Mouse (Mus musculus) left cerebral cortex, postnatal 4 days (tissue): ENCODE data around the gene C1qbp. TPM values are rescaled to one million over a fixed set of nuclear protein-coding genes. Genes with fewer than 3 reads are reported as not detected.
A peak's percentile ranks its signal among the peaks of the same experiment; 100 is the strongest.

ENCODE experiments used
- DNase-seq: peaks from one replicate; pipeline ENCODE4 v3.0.0-alpha.2; 2022
- intact Hi-C: fragments of 180-260 bp; cut with DNase I; formaldehyde crosslinking; loops from one replicate; pipeline ENCODE4 v1.15.1; 2025
- total RNA-seq, 2 experiments: library from RNA; stranded (reverse); gene quantifications; 2 replicates each; pipeline ENCODE4 v1.2.3; 2021

Gene C1qbp
- total RNA-seq, 2 experiments from 2014 or later, result 122 to 139 TPM

DNA sequence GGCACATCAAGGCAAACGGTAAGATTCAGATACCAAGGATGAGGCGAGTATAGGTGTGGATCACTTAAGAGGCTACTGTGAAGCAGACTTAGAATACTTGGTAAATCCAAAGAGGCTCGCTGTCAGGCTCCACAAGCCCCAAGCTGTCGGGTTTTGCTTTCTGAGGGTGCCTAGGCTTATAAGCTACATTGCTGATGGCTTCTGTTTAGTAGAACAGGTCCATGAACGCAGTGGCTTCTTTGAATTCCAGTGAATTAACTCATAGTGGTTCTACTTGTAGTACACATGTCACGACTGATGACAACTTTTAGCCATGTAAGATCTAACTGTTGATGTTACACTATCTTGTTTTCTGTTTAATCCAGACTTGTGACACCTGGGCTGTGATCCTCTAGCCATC, 5.5 kb downstream of the C1qbp start:
- intact Hi-C loops, result no loop called here
- no peak for DNase-seq

DNA sequence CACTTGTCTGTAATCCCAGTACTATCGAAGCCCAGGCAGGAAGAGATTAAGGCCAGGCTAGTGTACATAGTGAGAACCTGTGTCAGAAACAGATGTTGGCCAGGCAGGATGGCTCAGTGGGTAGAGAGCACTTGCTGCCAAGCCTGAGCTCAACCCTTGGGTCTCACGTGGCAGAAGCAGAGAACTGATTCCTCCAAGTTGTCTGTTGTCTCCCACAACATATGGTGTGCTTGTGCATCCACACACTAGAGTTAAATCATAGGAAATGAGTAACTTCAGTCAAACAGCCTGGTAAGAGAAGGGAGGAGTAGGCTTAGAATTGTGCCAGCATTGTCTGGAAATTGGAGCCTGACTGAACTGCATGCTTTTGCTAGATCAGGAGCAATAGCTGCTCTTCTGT, 7.6 kb downstream of the C1qbp start:
- no peak for DNase-seq

DNA sequence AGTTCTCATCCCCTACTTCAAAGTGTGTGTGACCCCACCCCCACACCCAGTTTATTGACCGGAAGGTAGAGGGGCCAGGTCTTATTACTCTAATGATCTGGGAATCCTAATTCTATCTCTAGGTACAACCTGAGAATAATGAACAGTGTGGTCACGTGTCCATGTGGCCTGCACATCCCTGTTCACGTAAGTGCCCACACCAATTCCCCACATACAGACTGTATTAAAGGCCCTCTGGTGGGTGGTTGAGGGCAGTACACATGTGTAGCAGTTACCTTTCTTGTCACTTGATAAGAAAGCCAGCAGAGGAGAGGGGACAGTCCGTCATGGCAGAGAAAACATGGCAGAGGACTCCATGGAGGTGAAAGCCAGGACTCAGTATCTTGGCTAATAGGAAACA, 8.9 kb downstream of the C1qbp start:
- intact Hi-C loops, result no loop called here
- DNase-seq, result peak; percentile 7

More for the DNA sequence above, 7.6 kb downstream of the C1qbp start:
- intact Hi-C loops, result no loop called here

DNA sequence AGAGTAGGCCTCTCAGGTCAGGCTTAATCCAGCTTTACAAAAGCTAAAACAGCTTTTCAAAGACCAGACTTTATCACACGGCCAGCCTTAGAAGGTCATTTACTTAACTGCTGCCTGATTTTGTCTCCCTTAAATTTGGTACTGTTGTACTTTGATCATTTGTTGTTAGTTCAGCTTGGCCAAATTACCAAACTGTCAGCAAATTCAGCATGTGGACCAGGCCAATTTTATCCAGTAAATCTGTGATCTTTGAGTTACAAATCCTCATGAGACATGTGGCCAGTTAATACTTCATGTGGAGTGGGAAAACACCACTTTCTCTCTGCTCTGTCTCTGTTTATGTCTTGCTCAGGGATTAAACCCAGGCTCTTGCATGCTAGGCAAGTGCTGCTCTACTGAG, 10.2 kb downstream of the C1qbp start:
- intact Hi-C loops, result no loop called here

DNA sequence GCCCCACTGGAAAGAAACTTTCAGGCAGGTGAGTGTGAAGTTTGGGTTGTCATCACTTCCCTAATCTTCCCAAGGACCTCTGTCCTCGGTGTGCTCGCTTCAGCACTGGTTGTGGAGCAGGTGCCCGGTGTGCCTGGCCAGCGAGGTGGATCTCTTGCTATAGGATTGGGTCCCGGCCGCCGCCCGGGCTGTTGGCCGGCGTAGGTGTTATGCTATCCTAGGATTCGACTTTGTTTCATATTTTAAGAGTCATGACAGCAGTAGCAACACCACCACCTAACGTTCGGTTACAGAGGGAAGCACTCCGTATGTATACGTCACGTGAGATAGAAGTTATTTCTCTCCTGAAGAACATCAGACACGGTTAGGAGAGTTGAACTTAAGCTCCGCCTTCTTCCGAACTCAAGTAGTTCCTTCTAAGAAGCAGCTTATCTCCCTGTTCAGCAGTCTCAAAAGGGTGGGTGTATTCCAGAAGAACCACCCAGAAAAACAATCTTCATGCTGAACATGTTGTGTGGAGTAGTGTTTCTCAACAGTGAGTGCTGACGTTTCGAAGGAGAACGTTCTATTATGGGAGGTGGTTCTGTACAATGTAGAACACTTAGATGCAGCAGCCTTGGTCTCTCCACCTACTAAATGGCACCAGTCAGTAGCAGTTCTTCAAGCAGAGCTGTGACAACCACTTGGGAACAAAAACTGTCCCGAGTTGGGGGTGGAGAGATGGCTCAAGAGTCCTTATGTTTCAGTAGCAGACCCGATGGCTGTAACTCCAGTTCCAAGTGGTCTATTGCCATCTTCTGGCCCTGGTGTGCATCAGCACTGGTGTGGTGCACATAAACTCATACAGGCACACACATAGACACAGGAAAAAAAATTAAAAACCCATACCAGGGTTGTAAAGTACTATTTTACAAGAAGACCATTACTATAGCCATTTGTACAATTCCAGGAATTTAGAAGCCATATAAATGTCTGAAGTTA, 12.0 kb downstream of the C1qbp start:
- intact Hi-C loops, result no loop called here
- no peak for DNase-seq

More for the DNA sequence above, 10.2 kb downstream of the C1qbp start:
- DNase-seq, result no peak

DNA sequence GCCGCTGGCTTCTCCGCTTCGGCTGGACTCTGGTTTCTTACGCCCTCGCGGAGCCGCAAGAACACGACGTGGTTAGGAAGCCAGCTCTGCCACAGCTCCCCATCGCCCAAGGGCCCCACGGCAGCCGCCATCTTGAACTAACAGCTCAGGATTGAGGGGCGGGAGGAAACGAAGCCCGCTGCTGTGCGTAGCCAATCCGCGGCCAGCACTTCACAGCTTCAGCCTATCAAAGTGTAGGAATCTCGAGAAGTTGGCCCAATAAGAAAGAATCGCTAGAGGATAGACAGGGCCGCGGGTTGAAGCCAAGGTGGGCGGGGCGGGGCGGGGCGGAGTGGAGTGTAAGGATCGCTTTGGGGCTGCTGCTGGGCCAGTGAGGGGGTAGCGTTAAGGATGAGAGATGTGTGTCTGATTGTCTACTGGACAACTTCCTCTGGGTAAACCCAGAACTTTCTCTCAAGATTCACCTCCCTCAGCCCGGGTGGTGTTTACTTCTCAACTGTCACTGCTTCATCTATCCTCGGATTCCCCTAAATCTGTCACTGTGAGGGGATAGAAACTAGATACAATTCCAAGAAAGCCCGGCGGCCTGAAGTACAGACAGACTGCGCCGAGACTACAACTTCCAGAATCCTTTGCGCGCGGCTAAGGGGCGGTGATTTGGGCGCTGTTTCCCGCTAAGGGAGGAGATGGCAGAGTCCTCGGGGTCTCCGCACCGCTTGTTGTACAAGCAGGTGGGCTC, 12.8 kb downstream of the C1qbp start, which contains the start of the genes Nup88 and Rpain:
TSS of gene Nup88 (minus strand) at position 153 of the 739 bp plus-strand sequence.
TSS of gene Rpain (plus strand) at position 393 of the 739 bp plus-strand sequence.
- intact Hi-C loops, result no loop called here
- DNase-seq, result peak; percentile 94

DNA sequence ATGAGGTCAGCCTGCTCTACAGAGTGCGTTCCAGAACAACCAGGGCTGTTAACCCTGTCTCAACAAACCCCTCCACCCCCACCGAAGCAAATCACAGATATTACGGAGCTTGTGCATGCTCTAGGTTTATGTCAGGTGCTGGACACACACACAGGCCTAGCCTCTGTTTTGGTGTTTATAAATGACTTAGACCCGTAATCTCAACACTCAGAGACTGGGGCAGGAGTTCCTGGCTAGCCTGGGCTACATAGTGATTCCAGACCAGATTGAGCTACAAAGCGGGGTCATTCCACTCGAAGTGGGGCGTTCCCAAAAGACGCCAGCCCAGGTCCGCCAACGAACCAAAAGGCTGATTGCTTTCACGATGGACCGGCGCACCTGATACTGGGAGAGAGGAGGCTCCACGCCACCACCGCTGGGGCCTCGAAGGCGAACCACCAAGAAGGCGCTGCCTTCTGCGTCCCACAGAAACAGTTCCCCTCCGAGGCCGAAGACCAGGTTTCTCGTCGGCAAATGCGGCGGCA, 13.5 kb downstream of the C1qbp start:
- intact Hi-C loops, result no loop called here
- DNase-seq, result no peak

DNA sequence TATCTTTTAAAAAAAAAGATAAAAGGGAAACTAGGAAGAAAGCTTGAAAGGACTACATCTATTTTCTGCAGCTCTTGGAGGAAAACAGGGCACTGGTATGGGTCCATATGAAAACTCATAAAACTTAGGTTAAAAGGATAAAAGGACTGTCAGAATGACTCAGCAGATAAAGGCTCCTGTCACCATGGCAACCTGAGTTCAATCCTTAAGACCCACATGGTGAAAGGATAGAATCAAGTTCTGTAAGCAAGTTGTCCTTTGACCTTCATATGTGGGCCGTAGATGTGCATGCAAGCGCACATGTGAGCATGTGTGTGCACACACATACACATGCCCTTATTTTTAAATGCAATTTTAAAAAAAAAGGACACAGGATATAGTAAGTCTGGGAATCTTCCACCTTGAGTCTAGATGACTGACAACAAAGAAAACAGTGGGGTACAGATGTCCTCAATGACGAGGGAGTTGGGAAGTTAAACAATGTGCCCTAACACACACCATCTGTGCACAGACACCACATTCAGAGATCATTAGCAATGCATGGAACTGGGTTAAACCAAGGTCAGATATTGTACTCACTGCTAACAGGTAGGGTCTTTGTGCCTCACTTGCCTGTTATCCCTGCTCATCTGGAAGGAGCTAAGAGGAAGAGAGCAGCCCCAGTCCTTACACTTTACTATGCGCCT, 18.5 kb downstream of the C1qbp start:
- intact Hi-C loops, result no loop called here
- DNase-seq, result no peak

DNA sequence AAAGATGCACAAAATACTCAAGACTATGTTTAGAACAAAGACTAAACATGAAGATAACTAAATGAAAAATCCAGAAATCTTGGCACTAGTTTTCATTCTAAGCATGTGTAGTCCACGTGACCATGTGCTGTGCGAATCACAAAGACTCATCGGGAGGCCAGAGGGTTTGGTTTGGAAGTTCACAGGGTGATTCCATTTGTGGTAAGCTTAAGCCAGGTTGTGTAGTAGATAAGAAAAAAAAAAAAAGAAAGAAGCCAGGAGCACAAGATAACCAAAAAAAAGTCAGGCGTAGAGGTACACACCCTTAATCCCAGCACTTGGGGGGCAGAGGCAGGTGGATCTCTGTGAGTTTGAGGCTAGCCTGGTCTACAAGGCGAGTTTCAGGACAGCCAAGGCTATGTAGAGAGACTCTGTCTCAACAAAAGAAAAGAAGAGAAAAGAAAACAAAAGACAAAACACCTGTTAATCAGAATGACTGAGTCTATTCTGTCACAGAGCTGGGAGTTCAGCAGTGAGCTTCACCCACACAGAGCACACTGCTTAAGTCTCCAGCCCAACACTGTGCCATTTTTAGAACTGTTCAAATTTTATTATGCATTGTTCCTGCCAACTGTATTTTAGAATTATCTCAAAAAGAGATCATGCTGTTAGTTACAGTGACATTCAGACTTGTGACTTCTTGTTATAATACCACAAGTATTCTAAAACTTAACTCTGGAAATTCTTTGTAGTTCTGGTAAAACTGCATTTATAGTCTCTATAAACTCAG, 21.9 kb downstream of the C1qbp start:
- intact Hi-C loops, result no loop called here
- no peak for DNase-seq

DNA sequence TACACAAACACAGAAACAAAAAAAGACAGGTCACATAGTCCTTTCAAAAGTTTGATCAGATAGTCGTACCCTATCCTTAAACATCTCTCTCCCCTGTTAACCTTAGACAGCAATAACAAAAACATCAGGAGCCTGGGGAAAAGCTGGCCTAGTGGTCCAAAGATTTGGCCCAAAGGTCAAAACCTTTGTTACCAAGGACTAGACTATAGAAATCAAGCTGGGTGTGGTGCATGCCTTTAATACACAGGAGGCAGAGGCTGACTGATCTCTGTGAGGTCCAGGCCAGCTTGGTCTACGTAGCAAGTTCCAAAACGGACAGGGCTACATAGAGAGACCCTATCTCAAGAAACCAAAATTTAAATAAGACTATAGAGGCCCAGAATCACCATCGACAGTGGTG, 28.1 kb downstream of the C1qbp start:
- DNase-seq, result no peak
- intact Hi-C loops, result no loop called here

DNA sequence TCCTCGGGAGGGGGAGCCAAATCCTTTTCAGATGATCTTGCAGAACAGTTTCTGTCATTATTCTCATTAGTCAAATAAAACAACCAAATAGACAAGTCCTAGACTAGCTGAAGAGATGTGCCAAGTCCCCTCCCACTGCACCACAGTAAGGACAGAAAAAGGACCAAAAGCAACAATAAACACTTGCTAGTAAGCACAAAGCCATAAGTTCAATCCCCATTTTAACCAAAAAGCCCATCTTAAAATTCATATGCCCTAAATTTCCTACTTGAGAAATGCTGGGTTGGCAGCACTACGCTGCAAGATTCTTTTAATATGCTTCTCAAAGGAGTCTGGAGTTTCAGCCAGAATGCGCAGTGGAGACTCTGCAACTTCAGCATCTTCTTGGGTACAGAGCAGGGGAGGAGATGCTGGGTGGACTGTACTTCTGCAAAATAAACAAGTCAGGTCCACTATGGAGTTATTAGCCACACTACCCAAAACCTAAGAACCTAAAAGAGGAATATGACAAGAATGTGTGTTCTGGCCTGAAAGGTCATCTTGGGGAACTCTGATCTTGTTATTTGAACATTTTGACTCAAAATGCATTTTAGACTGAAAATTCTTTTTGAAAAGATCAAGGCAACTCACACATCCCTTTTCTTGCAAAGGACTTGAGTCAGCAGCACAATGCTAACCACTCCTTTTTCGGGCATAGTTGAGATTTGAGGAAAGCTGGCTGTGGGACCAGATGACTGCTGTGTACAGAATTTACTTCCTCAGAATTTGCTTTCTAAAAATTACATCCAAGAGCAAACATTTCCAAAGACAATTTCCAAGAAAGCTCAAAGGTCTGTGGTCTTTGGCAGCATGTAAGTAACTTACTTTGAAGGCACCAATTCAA, 37.6 kb downstream of the C1qbp start:
- intact Hi-C loops, result no loop called here
- no peak for DNase-seq

DNA sequence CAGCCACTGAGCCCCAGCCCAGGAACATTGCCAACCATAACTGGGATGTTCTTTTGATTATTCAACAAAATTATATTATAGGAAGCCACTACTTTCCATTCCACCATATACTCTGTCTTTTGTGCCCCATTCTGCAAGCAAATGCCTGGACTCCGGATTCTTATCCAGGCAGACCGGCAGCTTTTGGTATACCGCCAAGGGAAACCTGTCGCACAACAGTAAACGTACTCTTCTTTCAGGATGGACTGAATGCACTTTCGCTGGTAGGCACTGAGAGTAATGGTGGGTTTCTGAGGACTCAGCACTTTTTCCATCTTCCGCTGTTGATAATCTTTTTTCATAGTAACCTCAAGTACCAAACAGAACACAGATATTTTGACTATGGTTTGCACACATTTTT, 39.2 kb downstream of the C1qbp start:
- peak; percentile 11 for DNase-seq
- intact Hi-C loops, result no loop called here

DNA sequence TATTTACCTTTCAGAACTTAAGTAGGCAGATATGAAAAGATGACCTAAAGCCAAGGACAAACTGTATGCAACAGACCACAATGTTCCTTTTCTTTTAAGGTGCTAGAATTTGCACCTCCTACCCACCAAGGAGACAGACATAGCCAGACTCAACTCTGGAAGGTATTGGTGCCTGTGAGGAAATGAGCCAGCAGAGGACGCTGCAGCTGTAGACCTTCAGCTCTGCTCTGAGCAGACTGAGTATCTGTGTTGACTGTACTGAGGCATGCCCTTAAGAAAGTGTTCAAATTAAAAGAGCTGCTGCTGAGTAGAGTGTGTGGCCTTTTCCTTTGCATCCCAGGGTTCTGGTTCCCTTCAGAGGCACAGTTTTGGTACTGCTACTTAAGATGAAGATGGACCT, 40.2 kb downstream of the C1qbp start:
- no peak for DNase-seq
- intact Hi-C loops, result no loop called here

DNA sequence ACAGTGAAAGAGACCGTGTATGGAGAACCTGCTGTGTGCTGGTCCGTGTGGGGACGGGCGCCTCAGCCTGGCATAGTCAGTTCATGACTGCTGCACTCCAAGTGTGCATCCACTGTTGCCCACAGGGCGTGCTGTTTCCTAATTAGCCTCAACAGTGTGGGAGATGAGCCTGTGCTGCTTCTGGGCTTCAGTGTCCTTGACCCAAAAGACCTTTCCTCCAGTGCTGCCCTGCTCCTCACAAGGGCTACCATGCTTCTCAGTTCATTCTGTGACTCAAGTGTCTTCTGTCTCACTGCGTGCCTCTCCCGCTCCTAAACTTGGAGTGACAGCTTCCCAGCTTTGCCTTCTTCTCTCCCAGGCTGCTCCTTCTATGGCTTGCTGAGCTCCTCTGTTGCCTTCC, 47.5 kb downstream of the C1qbp start:
- intact Hi-C loops, result no loop called here
- peak; percentile 1 for DNase-seq

DNA sequence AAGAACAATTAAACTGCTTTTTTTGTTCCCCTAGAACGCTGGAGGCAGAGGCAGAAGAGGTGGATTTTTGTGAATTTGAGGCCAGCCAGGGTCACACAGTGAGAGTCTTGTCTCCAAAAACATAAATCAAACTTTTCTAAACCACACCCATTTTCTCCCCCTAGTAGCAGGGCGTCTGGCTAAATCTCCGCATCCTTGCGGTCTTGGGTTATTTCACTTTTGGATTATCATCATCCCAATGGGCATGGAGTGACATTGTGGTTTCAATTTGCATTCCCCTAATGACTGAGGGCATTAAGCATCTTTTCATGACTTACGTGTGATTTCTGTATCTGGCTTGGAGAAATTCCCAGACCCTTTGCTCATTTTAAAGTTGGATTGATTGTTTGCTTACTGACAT, 51.4 kb downstream of the C1qbp start:
- DNase-seq, result no peak
- intact Hi-C loops, result no loop called here
